Mouse (Mus musculus) heart, adult 2 months (tissue): ENCODE measurements around the gene Rpl18. TPM values are rescaled to one million over a fixed set of nuclear protein-coding genes. Genes with fewer than 3 reads are reported as not detected.

Source experiments
- DNase-seq, 2 experiments: peaks; one replicate each; pipeline ENCODE4 v3.0.0; 2021
- H3K27ac ChIP-seq: fragments of 200-600 bp; 2 replicates; pipeline ENCODE4 v1.8.1; 2022
- H3K27me3 ChIP-seq: fragments of 200-500 bp; 2 replicates; pipeline ENCODE4 v1.6.1; 2012; ENCODE audit warnings: mild to moderate bottlenecking, low read length, inconsistent platforms, mixed read lengths; ENCODE audit not compliant: control insufficient read depth, insufficient read depth
- H3K36me3 ChIP-seq: fragments of 200-500 bp; 2 replicates; pipeline ENCODE4 v1.6.1; 2012; ENCODE audit warnings: low read length, inconsistent platforms; ENCODE audit not compliant: control insufficient read depth, insufficient read depth
- H3K4me1 ChIP-seq: fragments of 200-500 bp; 2 replicates; pipeline ENCODE4 v1.6.1; 2011; ENCODE audit warnings: low read length; ENCODE audit not compliant: control insufficient read depth, insufficient read depth
- H3K4me3 ChIP-seq: fragments of 200-600 bp; 2 replicates; pipeline ENCODE4 v1.8.1; 2022
- H3K79me2 ChIP-seq: fragments of 200-500 bp; replicated peaks from 2 replicates; pipeline ENCODE4 v1.6.1; 2012; ENCODE audit warnings: mild to moderate bottlenecking, inconsistent platforms, low read length, moderate library complexity, mixed read lengths; ENCODE audit not compliant: control insufficient read depth, insufficient read depth
- H3K9ac ChIP-seq: fragments of 200-500 bp; 2 replicates; pipeline ENCODE4 v1.6.1; 2012; ENCODE audit warnings: low read depth, mild to moderate bottlenecking, control low read depth, inconsistent platforms, low read length, mixed read lengths
- CTCF ChIP-seq: fragments of 200-600 bp; IDR thresholded peaks from 2 replicates; pipeline ENCODE4 v1.8.1; 2022; ENCODE audit warnings: antibody characterized with exemption, mild to moderate bottlenecking, moderate library complexity
- EP300 ChIP-seq: fragments of 200-500 bp; IDR thresholded peaks from 2 replicates; pipeline ENCODE4 v1.6.1; 2011; ENCODE audit warnings: low read depth, low read length, control low read depth; ENCODE audit not compliant: insufficient read depth
- POLR2A ChIP-seq: fragments of 200-500 bp; IDR thresholded peaks from 2 replicates; pipeline ENCODE4 v1.6.1; 2011; ENCODE audit warnings: mild to moderate bottlenecking, low read depth, low read length, control low read depth; ENCODE audit not compliant: insufficient read depth
- WGBS: fragments of 180-500 bp; shearing (Covaris S2); methylation state at CpG from one replicate; pipeline ENCODE4 v1.1.7; 2018; 5-methylcytosine and 5-hydroxymethylcytosine counted together
- intact Hi-C: fragments of 180-260 bp; cut with DNase I; formaldehyde crosslinking; loops from one replicate; pipeline ENCODE4 v1.15.1; 2025
- polyA plus RNA-seq: library from polyadenylated mRNA; depleted of rRNA; stranded (reverse); fragments of >200 nt; gene quantifications from 2 replicates; pipeline ENCODE4 v1.2.3, GENCODE M21; 2012
- total RNA-seq, 2 experiments: library from RNA; stranded (reverse); gene quantifications; 2 replicates each; pipeline ENCODE4 v1.2.3; 2021

Gene Rpl18
- total and polyA plus RNA-seq, 3 experiments: 496 to 697 (median 617) TPM

GRCm38 (mm10) chr7:45721234-45721571 is 5.9 kb downstream of the Rpl18 start:
- Histone ChIP-seq H3K27me3 (no peaks in the 10 kb centered on the region), H3K36me3 (peaks cover 3% of the 10 kb centered on the region), H3K4me3 (no peak overlapping the region), H3K4me1 (peaks cover 5% of the 10 kb centered on the region), H3K9ac (no peak overlapping the region), H3K79me2 (no peaks in the 10 kb centered on the region; the same call in 1 of the 2 replicates), H3K27ac (no peak overlapping the region)
- TF ChIP-seq CTCF (no peak), EP300 (no peak), POLR2A (no peak)
- 67% methylated on average over 7 of the region's 7 CpGs for WGBS
- DNase-seq: no peak
- intact Hi-C loops: loop anchor here (5.0 kb wide), 1 partner anchor 86 kb away; no protein-coding TSS in a partner anchor

DNA sequence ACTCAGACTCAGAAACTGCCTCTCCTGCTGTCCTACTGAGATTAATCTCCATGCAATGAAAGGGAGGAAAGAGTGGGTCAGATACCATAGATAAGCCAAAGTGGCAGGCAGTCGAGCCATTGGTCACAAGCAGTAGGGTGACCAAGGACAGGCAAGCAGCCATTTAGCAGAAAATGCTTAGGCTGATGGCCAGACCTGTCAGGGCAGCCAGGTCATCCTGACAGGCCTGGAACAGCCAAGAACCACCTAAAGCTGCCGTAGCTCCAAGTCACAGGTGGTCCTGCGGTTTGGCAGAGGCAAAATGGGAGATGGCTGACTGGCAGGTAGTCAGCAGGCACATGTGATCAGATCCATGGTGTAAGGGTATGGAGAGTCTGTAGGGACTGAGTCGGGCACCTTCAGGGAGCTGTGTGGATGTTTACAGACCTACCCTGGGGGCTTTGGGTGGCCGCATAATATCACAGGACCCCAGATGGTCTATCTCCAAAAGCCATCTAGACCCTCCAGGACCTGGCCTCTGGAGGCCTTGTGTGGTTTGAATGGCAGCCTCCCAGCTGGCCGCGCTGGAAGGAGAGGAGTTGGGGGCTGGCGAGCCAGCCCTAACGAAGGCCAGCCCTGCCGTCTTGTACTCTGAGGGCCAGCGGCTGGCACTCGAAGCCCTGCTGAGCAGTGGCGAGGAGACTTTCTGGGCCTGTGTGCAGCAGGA is 6.5 kb downstream of the Rpl18 start:
- peak; percentile 29 to 46 for DNase-seq

DNA sequence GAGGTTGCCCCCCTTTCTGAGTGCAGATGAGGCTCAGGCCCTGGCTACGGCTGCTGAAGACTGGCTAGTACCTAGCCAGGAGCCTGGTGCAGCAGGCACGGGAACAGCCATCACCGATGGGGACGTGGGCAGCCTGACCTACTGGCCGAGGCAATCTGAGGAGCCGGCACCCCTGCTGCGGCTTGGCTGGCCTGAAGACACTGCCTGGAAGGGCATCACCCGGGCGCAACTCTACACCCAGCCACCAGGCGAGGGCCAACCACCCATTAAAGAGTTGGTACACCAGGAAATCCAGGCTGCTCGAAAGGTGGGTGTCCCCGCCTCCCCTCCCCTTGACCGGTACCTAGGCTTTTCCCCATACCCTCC is 7.1 kb downstream of the Rpl18 start:
- intact Hi-C loops: loop anchor here (5.0 kb wide), 1 partner anchor 85 kb away; no protein-coding TSS in a partner anchor
- WGBS: 76% methylated on average over 13 of the region's 13 CpGs
- Histone ChIP-seq H3K36me3 (peaks cover 3% of the 10 kb centered on the region), H3K27me3 (no peaks in the 10 kb centered on the region), H3K9ac (no peak overlapping the region), H3K79me2 (no peaks in the 10 kb centered on the region), H3K4me3 (no peak overlapping the region), H3K4me1 (peaks cover 2% of the 10 kb centered on the region), H3K27ac (no peak overlapping the region)
- TF ChIP-seq POLR2A (no peak), CTCF (no peak), EP300 (no peak)
- peak in 1 of 2 experiments; percentile 24 for DNase-seq

More for the DNA sequence above, 6.5 kb downstream of the Rpl18 start:
- TF ChIP-seq CTCF (no peak), EP300 (no peak), POLR2A (no peak)
- no peak overlapping the region for H3K4me3 ChIP-seq
- H3K9ac ChIP-seq: no peak overlapping the region
- H3K36me3 ChIP-seq: peaks cover 3% of the 10 kb centered on the region
- WGBS: 61% methylated on average over 13 of the region's 13 CpGs
- peaks cover 2% of the 10 kb centered on the region for H3K4me1 ChIP-seq
- H3K79me2 ChIP-seq: no peaks in the 10 kb centered on the region
- intact Hi-C loops: loop anchor here (5.0 kb wide), 1 partner anchor 86 kb away; no protein-coding TSS in a partner anchor
- H3K27me3 ChIP-seq: no peaks in the 10 kb centered on the region
- H3K27ac ChIP-seq: no peak overlapping the region

DNA sequence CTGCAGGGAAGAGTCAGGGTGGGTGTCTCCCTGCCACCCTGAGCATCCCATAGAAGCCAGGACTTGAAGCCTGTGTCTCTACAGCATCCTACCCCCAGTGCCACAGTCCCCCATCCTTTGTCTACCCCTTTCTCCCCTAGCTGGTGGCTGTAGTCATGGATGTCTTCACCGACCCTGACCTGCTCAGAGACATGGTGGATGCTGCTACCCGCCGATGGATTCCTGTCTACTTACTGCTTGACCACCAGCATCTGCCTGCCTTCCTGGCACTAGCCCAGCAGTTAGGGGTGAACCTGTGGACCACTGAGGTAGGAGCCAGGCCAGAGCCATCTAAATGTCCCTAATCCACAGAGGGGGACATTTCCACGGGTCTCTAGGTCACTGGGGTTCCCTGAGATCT is 8.0 kb downstream of the Rpl18 start:
- H3K9ac ChIP-seq: no peak overlapping the region
- intact Hi-C loops: loop anchor here (5.0 kb wide), 1 partner anchor 84 kb away; no protein-coding TSS in a partner anchor
- no peaks in the 10 kb centered on the region for H3K27me3 ChIP-seq
- no peaks in the 10 kb centered on the region for H3K79me2 ChIP-seq
- no peak for TF ChIP-seq EP300
- TF ChIP-seq POLR2A: no peak
- TF ChIP-seq CTCF: no peak
- DNase-seq: no peak
- H3K36me3 ChIP-seq: peaks cover 3% of the 10 kb centered on the region
- H3K4me1 ChIP-seq: peaks cover 2% of the 10 kb centered on the region
- H3K27ac ChIP-seq: no peak overlapping the region
- 87% methylated on average over 4 of the region's 4 CpGs for WGBS
- no peak overlapping the region for H3K4me3 ChIP-seq

- H3K79me2 ChIP-seq: no peaks in the 10 kb centered on the region
- H3K27ac ChIP-seq: no peak overlapping the region
- H3K4me3 ChIP-seq: no peak overlapping the region
- no peak for TF ChIP-seq EP300
- TF ChIP-seq CTCF: no peak
- TF ChIP-seq POLR2A: no peak
- H3K27me3 ChIP-seq: no peaks in the 10 kb centered on the region
- peaks cover 2% of the 10 kb centered on the region for H3K36me3 ChIP-seq
- WGBS: 92% methylated on average over 14 of the region's 14 CpGs
- H3K4me1 ChIP-seq: peaks cover under 1% of the 10 kb centered on the region
- DNase-seq: no peak
- H3K9ac ChIP-seq: no peak overlapping the region
- intact Hi-C loops: loop anchor here (5.0 kb wide), 1 partner anchor 84 kb away; no protein-coding TSS in a partner anchor
Measured at GRCm38 (mm10) chr7:45723781-45724180, 8.5 kb downstream of the Rpl18 start.

- Histone ChIP-seq H3K36me3 (no peaks in the 10 kb centered on the region), H3K27ac (no peak overlapping the region), H3K4me3 (no peak overlapping the region), H3K9ac (no peak overlapping the region), H3K27me3 (no peaks in the 10 kb centered on the region), H3K79me2 (no peaks in the 10 kb centered on the region), H3K4me1 (no peaks in the 10 kb centered on the region)
- DNase-seq: no peak
- intact Hi-C loops: no loop called here
- TF ChIP-seq CTCF: no peak
- no peak for TF ChIP-seq EP300
- no peak for TF ChIP-seq POLR2A
- 86% methylated on average over 9 of the region's 9 CpGs for WGBS
Measured at GRCm38 (mm10) chr7:45725151-45725550, 9.9 kb downstream of the Rpl18 start.
